Mouse (Mus musculus) left cerebral cortex, postnatal 36 days (tissue): ENCODE measurements around the gene Olfr873. TPM values are rescaled to one million over a fixed set of nuclear protein-coding genes. Genes with fewer than 3 reads are reported as not detected.
"Not testable (repeated sequence)": the region's sequence is repeated elsewhere in the genome, so short reads cannot be mapped to it uniquely, and the experiment has no call there.

Experiments
- DNase-seq, 2 experiments: peaks; one replicate each; pipeline ENCODE4 v3.0.0; 2021 to 2022; ENCODE audit warnings: low spot score in 2 of 2, mixed read lengths in 1 of 2
- intact Hi-C: fragments of 180-260 bp; cut with DNase I; formaldehyde crosslinking; loops from one replicate; pipeline ENCODE4 v1.15.1; 2025
- total RNA-seq, 2 experiments: library from RNA; stranded (reverse); gene quantifications; 2 replicates each; pipeline ENCODE4 v1.2.3; 2021

Gene Olfr873
- total RNA-seq: not detected

GRCm38 (mm10) chr9:20298232-20298631 lies at the start of gene Olfr873:
Gene Olfr873, plus strand, starts transcription at chr9:20298532.
- intact Hi-C loops: no loop called here
- DNase-seq: no peak

GRCm38 (mm10) chr9:20282051-20282450 lies 16.3 kb upstream of the Olfr873 start, which contains the start of gene Olfr39:
Gene Olfr39, plus strand, starts transcription at chr9:20282351.
- intact Hi-C loops: no loop called here
- DNase-seq: no peak

DNA sequence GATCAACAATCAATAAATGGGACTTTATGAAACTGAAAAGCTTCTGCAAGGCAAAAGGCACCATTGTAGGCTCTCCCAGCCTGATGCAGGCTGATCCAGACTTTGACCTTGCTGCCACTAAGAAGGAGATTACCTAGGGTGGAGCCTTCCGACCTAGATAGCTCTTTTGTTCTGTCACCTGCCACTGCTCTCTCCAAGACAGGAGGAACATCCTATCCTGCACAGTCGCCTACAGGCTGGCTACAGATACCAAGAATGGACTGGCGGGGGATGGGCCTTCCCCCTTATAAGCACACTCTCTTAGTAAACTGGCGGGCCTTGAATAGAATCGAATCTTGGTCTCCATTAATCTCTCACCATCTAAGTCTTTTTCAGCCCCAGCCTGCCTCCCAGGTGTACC lies 2.8 kb upstream of the Olfr873 start:
- intact Hi-C loops, DNase-seq: not testable (repeated sequence)

GRCm38 (mm10) chr9:20335994-20336393 lies 37.7 kb downstream of the Olfr873 start, which contains the start of gene Olfr18:
Gene Olfr18, minus strand, starts transcription at chr9:20336094.
- intact Hi-C loops: no loop called here
- DNase-seq: no peak

DNA sequence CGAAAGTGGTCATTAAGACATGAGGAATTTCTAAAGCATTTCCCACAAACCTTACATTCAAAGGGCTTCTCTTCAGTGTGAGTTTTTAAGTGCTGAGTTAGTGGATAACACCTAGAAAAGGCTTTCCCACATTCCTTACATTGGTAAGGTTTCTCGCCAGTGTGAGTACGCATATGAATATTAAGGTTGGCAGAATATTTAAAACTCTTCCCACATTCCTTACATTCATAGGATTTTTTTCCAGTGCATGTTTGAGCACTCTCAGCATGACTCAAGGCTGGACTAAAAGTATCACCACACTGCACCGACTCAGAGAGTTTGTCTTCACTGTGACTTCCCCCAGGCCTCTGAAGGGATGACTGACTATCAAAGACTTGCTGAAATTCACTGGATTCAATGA lies 50.2 kb downstream of the Olfr873 start:
- intact Hi-C loops: no loop called here
- DNase-seq: no peak

Other genes with a start within 250 kb of the Olfr873 start
- gene Olfr867, start 241.0 kb upstream of the Olfr873 start, total RNA-seq: not detected
- gene Olfr868, start 199.9 kb upstream of the Olfr873 start, total RNA-seq: not detected
- gene Olfr869, start 169.5 kb upstream of the Olfr873 start, total RNA-seq: not detected
- gene Olfr870, start 124.5 kb upstream of the Olfr873 start, total RNA-seq: not detected
- not detected for gene Olfr871, start 86.3 kb upstream of the Olfr873 start, total RNA-seq
- not detected for gene Olfr872, start 61.4 kb upstream of the Olfr873 start, total RNA-seq
- not detected for gene Olfr39, start 16.2 kb upstream of the Olfr873 start, total RNA-seq
- not detected for gene Olfr18, start 37.6 kb downstream of the Olfr873 start, total RNA-seq
- gene Zfp560, start 86.6 kb downstream of the Olfr873 start, total RNA-seq: 10 to 100 TPM in 1 of 2 experiments, 1 to 10 TPM in 1; 9.2 to 10.0 TPM
- gene Zfp26, start 161.6 kb downstream of the Olfr873 start, total RNA-seq: 10 to 100 TPM; 25.1 to 26.0 TPM
- 10 to 100 TPM; 26.3 to 29.5 TPM for gene Zfp426, start 194.2 kb downstream of the Olfr873 start, total RNA-seq
- 10 to 100 TPM; 39.8 to 44.1 TPM for gene Zfp266, start 222.9 kb downstream of the Olfr873 start, total RNA-seq